Mouse (Mus musculus) liver, embryonic 13.5 days (tissue): Measurements from ENCODE around the gene Gm10719. TPM values are rescaled to one million over a fixed set of nuclear protein-coding genes. Genes with fewer than 3 reads are reported as not detected.
"Not testable (repeated sequence)": the region's sequence is repeated elsewhere in the genome, so short reads cannot be mapped to it uniquely, and the experiment has no call there.

ENCODE experiments used
- ATAC-seq: fragments of 200-750 bp; cut with Nextera tagmentation; 2 replicates; pipeline ENCODE4 v1.8.0; 2017; ENCODE audit warnings: low read depth, mild to moderate bottlenecking, moderate number of reproducible peaks, moderate library complexity
- DNase-seq: peaks from one replicate; pipeline ENCODE4 v3.0.0; 2022
- H3K27ac ChIP-seq: fragments of 300-500 bp; sonication (generic); 2 replicates; pipeline ENCODE4 v1.5.1; 2015; ENCODE audit warnings: moderate library complexity, mild to moderate bottlenecking, inconsistent platforms
- H3K27me3 ChIP-seq: fragments of 300-500 bp; sonication (generic); 2 replicates; pipeline ENCODE4 v1.6.1; 2015; ENCODE audit warnings: mild to moderate bottlenecking, inconsistent platforms
- H3K36me3 ChIP-seq: fragments of 300-500 bp; sonication (generic); 2 replicates; pipeline ENCODE4 v1.6.1; 2015; ENCODE audit warnings: mild to moderate bottlenecking, inconsistent platforms
- H3K4me1 ChIP-seq: fragments of 300-500 bp; sonication (generic); replicated peaks from 2 replicates; pipeline ENCODE4 v1.6.1; 2015; ENCODE audit warnings: inconsistent platforms
- H3K4me2 ChIP-seq: fragments of 300-500 bp; sonication (generic); 2 replicates; pipeline ENCODE4 v1.6.1; 2015; ENCODE audit warnings: inconsistent platforms, mild to moderate bottlenecking, moderate library complexity
- H3K4me3 ChIP-seq: fragments of 300-500 bp; sonication (generic); replicated peaks from 2 replicates; pipeline ENCODE4 v1.5.1; 2015; ENCODE audit warnings: mild to moderate bottlenecking, inconsistent platforms
- H3K9ac ChIP-seq: fragments of 300-500 bp; sonication (generic); 2 replicates; pipeline ENCODE4 v1.6.1; 2015; ENCODE audit warnings: mild to moderate bottlenecking, inconsistent platforms
- H3K9me3 ChIP-seq: fragments of 300-500 bp; sonication (generic); replicated peaks from 2 replicates; pipeline ENCODE4 v1.6.1; 2016; ENCODE audit warnings: inconsistent platforms
- WGBS: fragments of 180-500 bp; shearing (Covaris S2); methylation state at CpG from one replicate; pipeline ENCODE4 v1.1.7; 2015; ENCODE audit not compliant: insufficient replicate concordance; 5-methylcytosine and 5-hydroxymethylcytosine counted together
- polyA plus RNA-seq: library from polyadenylated mRNA; unstranded; fragments of >200 nt; fragmentation: Nextera tagmentation; extraction: Ambion mirVana; gene quantifications from 2 replicates; pipeline ENCODE4 v1.2.1, GENCODE M21; 2015

The Gm10719 gene
- not detected in 2 replicates for polyA plus RNA-seq

GRCm38 (mm10) chr9:3017108-3017507 is at the start of gene Gm10719:
Gene Gm10719 (plus strand): TSS chr9:3017408.
- not testable (repeated sequence) for DNase-seq, H3K9me3 ChIP-seq, H3K4me2 ChIP-seq, H3K4me1 ChIP-seq, H3K9ac ChIP-seq, H3K27ac ChIP-seq, H3K27me3 ChIP-seq, H3K36me3 ChIP-seq, ATAC-seq, H3K4me3 ChIP-seq
- WGBS: 59% methylated on average over 1 of the region's 9 CpGs

GRCm38 (mm10) chr9:3000445-3000972 is 16.7 kb upstream of the Gm10719 start, which contains the start of gene Gm10722:
Gene Gm10722 (plus strand): TSS chr9:3000922.
- not testable (repeated sequence) for H3K27ac ChIP-seq, H3K4me2 ChIP-seq, H3K4me1 ChIP-seq, H3K9me3 ChIP-seq, H3K4me3 ChIP-seq, H3K27me3 ChIP-seq, H3K9ac ChIP-seq, H3K36me3 ChIP-seq, ATAC-seq
- WGBS: 64% methylated on average over 12 of the region's 12 CpGs
- peak; percentile 30 for DNase-seq

GRCm38 (mm10) chr9:3001006-3001405 is 16.2 kb upstream of the Gm10719 start:
- not testable (repeated sequence) for H3K36me3 ChIP-seq, H3K4me2 ChIP-seq
- 55% methylated on average over 8 of the region's 8 CpGs for WGBS

GRCm38 (mm10) chr9:3001948-3002659 is 15.1 kb upstream of the Gm10719 start:
- H3K9me3 ChIP-seq, H3K27me3 ChIP-seq, H3K9ac ChIP-seq, H3K27ac ChIP-seq, H3K36me3 ChIP-seq, H3K4me2 ChIP-seq, H3K4me3 ChIP-seq, H3K4me1 ChIP-seq: not testable (repeated sequence)
- 55% methylated on average over 9 of the region's 11 CpGs for WGBS
- ATAC-seq (peak; percentile 75), DNase-seq (peak; percentile 98)

More at GRCm38 (mm10) chr9:3001006-3001405, 16.2 kb upstream of the Gm10719 start:
- peak; percentile 47 for DNase-seq
- not testable (repeated sequence) for H3K9ac ChIP-seq, H3K4me3 ChIP-seq, H3K27me3 ChIP-seq, ATAC-seq, H3K27ac ChIP-seq, H3K9me3 ChIP-seq, H3K4me1 ChIP-seq

GRCm38 (mm10) chr9:3002794-3003396 is 14.3 kb upstream of the Gm10719 start, which contains the start of gene Gm11168:
Gene Gm11168 (plus strand): TSS chr9:3003346.
- not testable (repeated sequence) for H3K27me3 ChIP-seq, H3K4me1 ChIP-seq, H3K4me3 ChIP-seq, H3K9me3 ChIP-seq, H3K36me3 ChIP-seq, H3K4me2 ChIP-seq, H3K9ac ChIP-seq, ATAC-seq, DNase-seq, H3K27ac ChIP-seq
- WGBS: 61% methylated on average over 6 of the region's 14 CpGs

GRCm38 (mm10) chr9:3006179-3006578 is 11.0 kb upstream of the Gm10719 start:
- not testable (repeated sequence) for H3K4me2 ChIP-seq, H3K4me1 ChIP-seq, H3K9me3 ChIP-seq, H3K9ac ChIP-seq, ATAC-seq, H3K36me3 ChIP-seq, H3K27ac ChIP-seq, DNase-seq, H3K4me3 ChIP-seq, H3K27me3 ChIP-seq
- 70% methylated on average over 1 of the region's 5 CpGs for WGBS

GRCm38 (mm10) chr9:3006636-3007035 is 10.6 kb upstream of the Gm10719 start:
- H3K9me3 ChIP-seq, H3K27ac ChIP-seq, H3K4me3 ChIP-seq, H3K27me3 ChIP-seq, H3K4me2 ChIP-seq, H3K4me1 ChIP-seq, H3K36me3 ChIP-seq, H3K9ac ChIP-seq: not testable (repeated sequence)
- ATAC-seq: peak; percentile 57; the same call in 1 of the 2 replicates
- DNase-seq: peak; percentile 96
- WGBS: 62% methylated on average over 8 of the region's 8 CpGs

GRCm38 (mm10) chr9:3007272-3007671 is 9.9 kb upstream of the Gm10719 start:
- DNase-seq, H3K27ac ChIP-seq, H3K9me3 ChIP-seq, H3K4me2 ChIP-seq, H3K36me3 ChIP-seq, H3K4me1 ChIP-seq, H3K27me3 ChIP-seq, H3K4me3 ChIP-seq, H3K9ac ChIP-seq: not testable (repeated sequence)
- WGBS: 62% methylated on average over 8 of the region's 9 CpGs
- ATAC-seq: peak; percentile 25

GRCm38 (mm10) chr9:3009331-3009730 is 7.9 kb upstream of the Gm10719 start:
- not testable (repeated sequence) for H3K27me3 ChIP-seq, H3K4me3 ChIP-seq, H3K4me1 ChIP-seq, H3K4me2 ChIP-seq, DNase-seq, H3K9ac ChIP-seq, H3K27ac ChIP-seq, H3K36me3 ChIP-seq, H3K9me3 ChIP-seq
- whole genome bisulfite sequencing: no CpG with 5 or more reads among the region's 5 CpGs
- ATAC-seq: 0 out of 2 replicates have a peak, but pooled peaks have one; percentile 35

GRCm38 (mm10) chr9:3012054-3012621 is 5.1 kb upstream of the Gm10719 start:
- H3K4me2 ChIP-seq, H3K27ac ChIP-seq, H3K4me3 ChIP-seq, H3K9me3 ChIP-seq, H3K36me3 ChIP-seq, H3K4me1 ChIP-seq, DNase-seq, H3K27me3 ChIP-seq, H3K9ac ChIP-seq, ATAC-seq: not testable (repeated sequence)
- WGBS: 78% methylated on average over 3 of the region's 7 CpGs

- H3K27me3 ChIP-seq, H3K9ac ChIP-seq, DNase-seq, H3K4me3 ChIP-seq, H3K27ac ChIP-seq, H3K36me3 ChIP-seq, H3K9me3 ChIP-seq, H3K4me2 ChIP-seq, H3K4me1 ChIP-seq: not testable (repeated sequence)
- peak; percentile 57; the same call in 1 of the 2 replicates for ATAC-seq
- WGBS: no CpG with 5 or more reads among the region's 11 CpGs
These were observed 4.4 kb upstream of the Gm10719 start, which contains the start of gene Gm10721 for GRCm38 (mm10) chr9:3012733-3013279. Gene Gm10721 (plus strand): TSS chr9:3013140.
